Mouse (Mus musculus): ENCODE measurements around the gene Phrf1. TPM values are rescaled to one million over a fixed set of nuclear protein-coding genes. Genes with fewer than 3 reads are reported as not detected.
"Not testable (repeated sequence)": the region's sequence is repeated elsewhere in the genome, so short reads cannot be mapped to it uniquely, and the experiment has no call there.

The Phrf1 gene
- polyA plus RNA-seq, 1 experiment from 2014 or later: 67.4 TPM

DNA sequence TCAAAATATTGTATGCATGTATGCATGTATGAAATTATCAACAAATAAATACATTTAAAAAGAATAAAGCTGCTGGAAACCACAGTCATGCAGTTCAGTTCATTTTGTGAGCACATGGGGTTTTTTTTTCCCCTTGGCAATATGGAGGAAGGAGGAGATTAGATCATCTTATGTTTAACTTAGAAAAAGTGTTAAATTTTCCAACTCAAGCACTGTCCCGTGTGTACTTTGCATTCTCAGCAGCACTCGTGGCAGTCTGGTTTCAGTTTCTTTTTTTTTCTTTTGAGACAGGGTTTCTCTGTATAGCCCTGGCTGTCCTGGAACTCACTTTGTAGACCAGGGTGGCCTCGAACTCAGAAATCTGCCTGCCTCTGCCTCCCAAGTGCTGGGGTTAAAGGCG is 21.9 kb downstream of the Phrf1 start:
- not testable (repeated sequence) for DNase-seq (ENCODE audit: low spot score)

DNA sequence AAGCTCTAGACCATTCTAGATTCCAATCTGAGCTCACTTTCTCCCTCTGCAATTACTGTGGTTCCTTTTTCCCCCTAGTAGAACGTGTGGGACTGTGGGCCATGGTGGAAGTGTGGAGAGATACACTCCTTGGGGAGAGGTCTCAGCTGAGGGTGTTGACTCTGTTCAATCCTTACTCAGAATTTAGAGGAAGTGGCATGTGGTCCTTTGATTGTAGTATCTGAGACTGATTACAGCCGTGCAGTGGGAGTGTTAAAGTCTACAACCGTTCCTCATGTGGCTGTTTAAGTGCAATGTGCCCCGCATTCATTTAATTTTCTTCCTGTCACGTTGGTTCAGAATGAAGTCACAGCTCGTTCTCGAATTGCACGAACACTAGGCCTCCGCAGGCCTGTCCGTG is 27.6 kb downstream of the Phrf1 start:
- DNase-seq (ENCODE audit: low spot score): no peak

DNA sequence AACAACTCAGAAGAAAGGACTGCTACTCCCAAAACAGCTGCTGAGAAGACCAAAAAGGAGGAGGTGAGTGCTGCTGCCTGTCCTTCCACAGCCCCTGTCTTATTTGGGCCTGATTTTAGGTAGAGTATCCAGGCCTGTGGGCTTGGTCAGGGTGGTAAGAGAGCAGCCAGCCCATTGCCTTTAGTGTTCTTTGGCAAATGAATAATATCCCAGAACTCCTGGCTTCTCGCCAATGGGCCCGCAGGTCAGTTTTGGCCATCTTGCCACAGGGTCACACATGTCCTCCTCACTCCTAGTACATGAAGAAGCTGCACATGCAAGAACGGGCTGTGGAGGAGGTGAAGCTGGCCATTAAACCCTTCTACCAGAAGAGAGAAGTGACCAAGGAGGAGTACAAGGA is 32.9 kb downstream of the Phrf1 start:
- no peak for DNase-seq (ENCODE audit: low spot score)

DNA sequence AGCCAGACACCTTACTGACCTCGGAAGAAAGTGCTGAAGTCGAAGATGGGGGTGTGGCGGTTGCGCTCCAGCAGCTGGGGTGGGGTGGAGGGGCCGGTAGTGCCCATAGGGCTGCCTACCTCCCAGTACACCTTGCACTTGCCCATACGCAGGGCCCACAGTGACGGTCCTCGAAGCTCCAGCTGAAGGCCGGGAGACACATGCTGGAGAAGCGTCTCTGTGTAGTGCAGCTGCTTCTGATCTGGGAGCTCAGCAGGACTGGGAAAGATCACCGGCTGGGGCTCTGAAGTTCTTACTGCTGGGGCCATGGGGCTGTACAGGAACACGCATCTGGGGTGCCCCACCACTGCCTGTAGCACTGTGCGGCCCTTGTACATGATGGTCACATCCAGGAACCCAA is 35.1 kb downstream of the Phrf1 start:
- DNase-seq (ENCODE audit: low spot score): no peak

DNA sequence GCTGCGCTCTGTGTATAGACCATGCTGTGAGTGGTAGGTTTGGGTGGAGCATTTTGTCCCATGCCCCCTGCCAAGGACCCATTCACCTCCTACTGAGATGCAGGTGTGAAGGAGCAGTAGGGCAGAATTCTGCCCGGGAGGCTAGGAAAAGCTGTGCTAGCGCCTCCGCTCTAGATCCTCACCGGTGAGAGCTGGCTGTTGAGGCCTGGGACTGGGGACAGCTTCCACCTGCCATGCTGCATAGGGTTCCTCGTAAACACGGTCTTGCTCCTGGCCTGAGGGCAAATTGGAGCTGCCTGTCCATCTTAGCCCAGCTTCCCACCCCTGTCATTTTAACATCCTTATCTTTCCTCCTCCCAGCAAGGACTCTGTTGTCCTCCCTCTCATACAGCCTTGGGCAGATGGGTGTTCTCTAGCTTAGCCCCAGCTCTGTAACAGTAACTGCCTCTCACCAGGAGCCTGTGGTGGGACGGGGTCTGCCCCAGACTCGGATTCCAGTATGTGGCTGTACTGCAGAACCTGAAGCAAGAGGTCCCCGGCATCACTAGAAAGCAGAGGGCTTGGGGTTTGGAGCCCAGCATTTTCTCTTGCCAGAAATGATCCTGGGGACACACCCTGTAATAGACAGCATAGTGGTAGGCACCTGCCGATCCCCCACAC is 35.6 kb downstream of the Phrf1 start:
- no peak for DNase-seq (ENCODE audit: low spot score)

DNA sequence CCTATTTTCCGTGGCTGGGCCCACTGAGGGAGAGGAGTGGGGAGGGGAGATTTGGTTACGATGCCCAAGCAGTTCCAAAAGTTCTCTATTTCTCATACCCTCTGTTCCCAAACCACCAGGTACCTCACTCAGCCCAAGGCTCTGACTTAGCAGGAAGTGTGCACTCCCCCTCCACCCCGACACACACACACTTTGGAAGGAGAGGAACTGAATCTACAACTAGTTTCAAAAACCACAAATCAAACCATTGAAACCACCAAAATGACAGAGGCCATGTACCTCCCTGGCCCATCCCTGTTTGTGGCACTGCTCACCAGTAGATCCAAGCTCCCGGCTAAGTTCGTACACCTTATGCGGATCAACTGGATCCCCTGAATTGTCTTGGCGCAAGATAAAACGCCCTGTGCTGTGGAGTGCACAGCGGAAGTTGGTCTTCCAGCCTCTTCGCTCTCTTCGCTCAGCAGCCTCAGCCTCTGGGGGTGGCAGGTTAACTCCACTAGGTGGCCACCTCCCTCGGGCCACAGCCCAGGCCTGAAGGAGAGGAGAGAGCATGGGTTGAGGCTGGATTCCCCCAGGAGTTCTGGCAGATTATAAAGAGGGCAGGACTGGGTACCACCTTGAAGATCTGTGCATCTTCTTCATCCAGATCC is 36.3 kb downstream of the Phrf1 start:
- DNase-seq (ENCODE audit: low spot score): peak; percentile 74

DNA sequence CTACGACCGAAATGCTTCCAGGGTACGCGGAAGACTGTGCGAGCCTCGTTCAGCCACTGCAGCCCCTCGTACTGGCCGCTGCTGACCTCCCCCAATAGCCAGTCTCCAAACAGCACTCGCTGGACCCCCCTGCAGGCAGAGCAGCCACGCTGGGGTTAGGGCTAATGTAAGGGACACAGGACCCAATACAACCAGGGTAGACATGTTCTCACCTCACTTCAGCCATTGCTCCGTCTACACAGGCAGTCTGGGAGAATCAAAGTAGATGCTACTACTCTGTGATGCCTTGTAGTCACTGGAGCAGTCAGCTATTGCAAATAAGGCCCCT is 36.8 kb downstream of the Phrf1 start:
- DNase-seq (ENCODE audit: low spot score): peak; percentile 25

DNA sequence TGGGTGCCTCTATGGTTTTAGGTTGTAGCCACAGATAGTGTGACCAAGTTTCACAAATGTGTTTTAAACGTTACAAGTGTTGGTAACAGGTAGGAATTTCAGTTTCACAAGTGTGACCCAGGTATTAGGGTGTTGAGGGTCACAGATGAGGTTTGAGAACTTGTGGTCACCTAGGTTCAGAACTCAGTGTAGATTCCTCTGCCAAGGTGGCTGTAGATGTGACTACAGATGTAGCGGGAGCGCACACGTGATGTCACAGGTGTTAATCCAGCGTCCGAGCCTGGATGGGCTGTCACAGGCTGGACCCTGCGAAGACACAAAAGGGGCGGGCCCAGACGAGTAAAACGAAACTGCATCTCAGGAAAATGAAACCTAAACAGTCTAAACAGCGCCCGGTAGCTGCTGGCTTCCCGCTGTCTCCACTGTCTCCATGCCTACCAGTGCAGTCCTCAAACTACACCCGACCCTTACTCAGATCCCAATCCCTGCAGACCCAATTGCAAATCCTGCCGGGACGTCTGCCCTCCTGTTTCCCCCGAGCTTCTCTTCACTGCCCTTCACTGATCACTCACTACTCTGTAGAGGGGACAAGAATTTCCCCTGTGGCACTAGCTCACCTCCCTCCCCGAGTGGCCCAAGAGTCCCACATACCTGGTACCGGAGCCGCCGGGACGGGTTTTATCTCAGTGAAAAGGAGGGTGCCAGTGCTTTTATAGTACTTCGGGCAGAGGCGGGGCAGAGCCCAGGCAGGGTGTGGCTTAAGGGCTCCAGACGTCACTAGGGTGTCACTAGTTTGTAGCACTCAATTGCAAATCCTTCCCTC is 37.4 kb downstream of the Phrf1 start, which contains the start of gene Irf7:
TSS of gene Irf7 (minus strand) at position 743 of the 823 bp plus-strand sequence.
- peak; percentile 78 for DNase-seq (ENCODE audit: low spot score)

DNA sequence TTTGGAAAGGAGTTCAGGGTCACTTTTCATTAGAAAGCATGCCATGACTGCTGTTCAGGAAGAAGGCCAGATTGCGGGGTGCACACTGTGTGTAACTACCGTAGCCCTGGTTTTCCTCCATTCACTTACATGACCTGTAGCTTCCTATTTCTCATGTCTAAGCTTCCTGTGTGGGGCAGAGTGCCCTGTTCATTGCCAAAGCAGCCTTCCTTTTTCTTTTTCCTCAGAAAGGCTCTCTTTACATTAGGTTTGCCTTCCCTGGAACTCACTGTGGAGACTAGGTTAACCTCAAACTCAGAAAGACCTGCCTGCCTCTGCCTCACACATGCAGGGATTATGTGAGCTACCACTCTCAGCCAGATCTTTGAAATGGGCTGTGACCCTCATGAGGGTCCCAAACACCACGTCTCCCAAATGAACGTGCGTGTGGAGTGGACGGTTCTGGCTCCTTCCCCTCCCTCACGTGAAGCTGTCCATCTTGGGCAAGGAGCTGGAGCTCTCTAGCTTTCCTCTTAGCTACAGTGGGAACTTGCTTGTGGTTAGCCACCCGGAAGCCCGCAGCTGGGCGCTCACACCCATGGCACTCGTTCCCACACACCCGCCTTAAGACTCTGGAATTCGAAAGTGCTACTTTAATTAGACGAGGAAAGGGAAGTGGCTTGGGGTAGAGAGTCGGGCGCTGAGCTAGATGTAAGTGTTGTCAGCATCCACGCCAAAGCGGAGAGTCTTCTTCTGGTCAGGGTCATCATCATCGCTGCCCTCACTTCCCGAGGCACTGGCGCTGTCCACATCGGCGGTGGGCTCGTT is 40.1 kb downstream of the Phrf1 start:
- DNase-seq (ENCODE audit: low spot score): peak; percentile 24

DNA sequence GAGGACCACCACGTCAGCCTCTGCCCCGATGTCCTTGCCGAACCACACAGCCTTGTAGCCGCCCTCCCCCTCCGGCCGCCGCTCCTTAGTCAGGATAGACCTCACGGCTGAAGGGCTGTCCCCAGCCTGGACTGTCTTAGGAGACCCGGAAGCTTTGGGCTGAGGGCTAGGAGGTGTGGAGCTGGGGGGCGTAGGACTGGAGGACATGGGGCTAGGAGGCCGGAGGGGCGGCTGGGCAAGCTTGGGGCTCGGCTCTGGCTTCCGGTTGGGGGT is 40.6 kb downstream of the Phrf1 start:
- no peak for DNase-seq (ENCODE audit: low spot score)

DNA sequence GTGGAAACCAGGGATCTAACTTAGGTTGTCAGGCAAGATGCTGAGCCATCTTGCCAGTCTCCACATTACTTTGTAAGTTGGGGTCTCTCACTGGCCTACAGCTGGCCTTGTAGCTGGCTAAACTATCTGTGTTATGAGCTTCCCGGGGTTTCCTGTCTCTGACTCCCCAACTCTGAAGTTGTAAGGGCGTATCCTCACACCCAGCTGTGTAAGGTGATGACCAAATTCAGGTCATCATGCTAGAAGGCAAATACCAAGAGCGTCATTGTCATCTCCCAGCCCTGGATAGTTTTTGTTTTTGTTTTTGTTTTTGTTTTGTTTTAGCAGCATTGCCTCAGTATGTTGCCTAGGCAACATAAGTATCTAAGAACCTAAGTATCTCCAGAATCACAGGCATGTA is 42.0 kb downstream of the Phrf1 start:
- DNase-seq (ENCODE audit: low spot score): no peak

DNA sequence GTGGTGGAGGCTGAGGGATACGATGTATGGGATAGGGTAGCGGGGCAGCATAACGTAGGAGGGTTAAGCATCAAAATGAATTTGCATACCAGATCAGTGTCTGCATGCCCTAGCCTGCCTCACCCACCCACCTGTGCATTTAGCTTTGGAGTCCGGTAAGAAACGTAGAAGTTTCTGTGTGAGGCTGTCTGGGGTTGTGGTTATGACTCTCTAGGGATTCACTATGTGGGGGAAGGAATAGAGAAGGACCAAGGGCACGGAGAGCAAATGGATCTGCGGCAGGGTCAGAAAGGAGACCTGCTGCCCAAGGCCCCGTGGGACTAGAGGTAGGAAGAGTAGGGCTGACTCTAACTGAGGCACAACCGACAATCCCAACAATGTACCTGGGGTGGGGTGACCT is 46.8 kb downstream of the Phrf1 start:
- DNase-seq (ENCODE audit: low spot score): no peak

DNA sequence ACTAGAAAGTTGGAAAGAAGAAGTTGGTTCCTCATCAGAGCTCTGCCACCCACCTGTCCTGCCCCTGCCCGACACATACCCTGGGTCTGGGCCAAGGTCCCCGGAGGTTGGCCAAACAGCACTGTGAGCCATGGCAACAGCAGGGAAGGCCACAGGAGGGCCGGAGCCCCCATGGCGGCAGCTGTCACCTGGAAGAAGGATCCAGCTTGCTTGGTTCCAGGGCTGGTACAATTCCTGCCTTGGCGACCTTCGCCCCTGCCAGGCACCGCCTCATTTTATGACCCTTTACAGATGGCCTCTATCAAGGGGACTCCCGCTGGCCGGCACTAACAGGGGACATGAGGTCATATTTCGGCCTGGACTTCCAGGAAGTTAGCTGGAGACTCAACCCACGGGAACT is 48.0 kb downstream of the Phrf1 start, which contains the start of gene Cdhr5:
TSS of gene Cdhr5 (minus strand) at position 241 of the 400 bp plus-strand sequence.
- DNase-seq (ENCODE audit: low spot score): no peak

DNA sequence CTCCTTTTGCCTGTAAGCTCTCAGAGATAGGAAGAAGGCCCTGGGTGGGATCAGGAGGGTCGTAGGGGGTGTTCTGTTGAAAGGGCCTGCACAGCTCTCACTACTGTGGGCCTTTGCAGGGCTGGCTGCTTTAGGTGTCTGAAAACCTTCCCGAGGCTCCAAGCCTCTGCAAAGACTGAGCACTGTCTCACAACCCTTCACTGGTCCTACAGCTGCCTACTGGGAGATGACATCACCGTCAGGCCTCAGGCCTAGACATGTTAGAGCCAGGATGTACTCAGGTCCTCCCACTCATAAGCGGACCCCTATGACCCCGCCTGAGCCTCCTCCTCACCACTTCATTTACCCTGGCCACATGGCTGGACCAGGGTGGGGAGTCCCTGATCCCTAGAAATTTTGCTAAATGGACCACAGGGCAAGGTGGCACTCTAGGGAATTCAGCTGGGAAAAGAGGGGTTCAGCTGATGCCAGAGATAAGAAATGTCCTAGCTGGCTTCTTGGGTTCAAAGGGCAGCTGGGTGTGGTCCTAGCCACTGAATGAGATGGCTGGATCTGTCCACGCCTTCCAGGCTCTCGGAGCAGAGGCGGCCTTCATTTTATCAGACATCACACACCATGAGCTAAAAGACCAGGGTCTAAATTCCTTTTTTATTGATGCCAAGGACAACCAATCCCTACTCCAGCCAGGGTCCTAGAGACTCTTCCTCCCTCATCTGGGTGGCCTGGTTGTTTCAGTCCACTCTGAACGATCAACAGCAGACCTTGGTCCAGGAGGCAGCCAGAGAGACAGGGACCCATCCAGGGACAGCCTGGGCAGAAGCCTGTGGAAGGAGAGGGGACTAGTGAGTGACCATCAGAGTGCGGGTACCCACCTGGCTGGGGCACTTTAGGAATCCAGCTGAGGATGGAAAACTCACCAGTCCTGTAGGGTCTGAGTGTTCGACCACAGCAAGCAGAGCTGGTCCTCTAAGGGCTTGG is 49.4 kb downstream of the Phrf1 start:
- DNase-seq (ENCODE audit: low spot score): no peak

DNA sequence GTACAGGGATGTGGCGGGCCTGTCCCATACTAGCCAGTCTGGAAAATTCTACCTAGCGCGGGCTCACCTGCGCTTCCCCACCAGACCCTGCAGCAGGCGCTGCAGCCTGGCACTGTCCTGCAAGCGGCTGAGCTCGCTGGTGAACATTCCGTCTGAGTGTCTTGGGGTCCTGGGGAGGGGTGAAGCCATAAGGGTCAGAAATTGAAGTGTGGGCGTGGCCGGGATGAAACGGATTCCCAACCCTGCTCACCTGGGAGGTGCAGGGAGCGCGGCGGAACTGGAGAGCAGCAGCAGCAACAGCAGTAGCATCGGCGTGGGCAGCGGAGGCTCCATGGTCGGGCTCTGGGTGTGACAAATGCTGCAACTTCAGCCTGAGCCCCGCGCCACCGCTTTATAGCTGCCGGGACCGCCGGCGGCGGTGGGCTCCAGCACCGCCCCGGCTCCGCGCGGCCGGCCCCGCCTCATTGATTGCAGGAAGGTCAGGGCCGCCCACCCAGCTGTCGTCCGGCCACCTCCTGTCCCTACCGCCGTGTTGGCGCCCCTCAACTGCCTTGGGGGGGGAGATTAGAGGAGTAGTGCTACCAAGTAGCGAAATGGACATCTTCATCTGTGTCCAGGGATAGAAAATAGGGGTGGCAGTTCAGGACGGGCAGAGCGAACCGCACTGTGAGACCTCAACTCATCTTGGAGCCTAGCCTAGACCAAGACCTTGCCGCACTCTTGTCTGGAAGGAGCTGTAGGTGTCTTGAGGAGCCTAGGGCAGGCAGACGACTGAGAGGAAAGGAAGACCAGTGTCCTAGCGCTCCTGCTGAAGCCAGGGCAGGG is 50.4 kb downstream of the Phrf1 start, which contains the start of gene Sct:
TSS of gene Sct (minus strand) at position 368 of the 825 bp plus-strand sequence.
- no peak for DNase-seq (ENCODE audit: low spot score)

DNA sequence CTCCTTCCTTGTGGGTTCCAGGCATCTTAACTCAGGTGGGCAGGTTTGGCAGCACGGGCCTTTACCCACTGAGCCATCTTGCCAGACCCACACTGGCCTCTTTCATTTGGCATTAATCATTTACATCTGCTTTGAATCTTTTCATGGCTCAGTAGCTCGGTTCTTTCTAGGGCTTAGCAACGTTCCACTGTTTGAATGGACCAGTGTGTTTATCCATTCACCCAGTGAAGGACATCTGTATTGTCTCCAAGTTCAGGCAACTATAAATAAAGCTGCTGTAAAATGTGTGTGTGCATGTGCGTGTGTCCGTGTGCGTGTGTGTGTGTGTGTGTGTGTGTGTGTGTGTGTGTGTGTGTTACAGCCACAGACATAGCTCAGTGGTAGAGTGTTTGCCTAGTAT is 52.9 kb downstream of the Phrf1 start:
- DNase-seq (ENCODE audit: low spot score): no peak

DNA sequence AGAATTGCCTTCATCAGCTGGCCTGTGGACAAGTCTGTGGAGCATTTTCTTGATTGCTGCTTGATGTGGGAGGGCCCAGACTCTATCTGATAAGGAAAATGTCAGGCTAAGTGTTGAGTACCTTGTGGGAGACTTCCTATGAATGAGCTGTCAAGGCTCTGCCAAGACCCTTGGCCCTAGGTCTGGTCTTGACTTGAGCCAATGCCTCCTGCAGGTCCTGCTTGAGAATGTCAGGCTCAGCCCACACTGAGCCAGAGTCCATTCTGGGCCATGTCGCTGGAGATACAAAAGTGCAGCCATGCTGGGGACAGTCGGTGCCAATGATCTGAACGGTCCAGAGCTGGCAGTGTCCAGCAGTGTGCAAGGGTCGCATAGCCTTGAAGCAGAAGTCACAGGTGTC is 54.2 kb downstream of the Phrf1 start:
- no peak for DNase-seq (ENCODE audit: low spot score)

DNA sequence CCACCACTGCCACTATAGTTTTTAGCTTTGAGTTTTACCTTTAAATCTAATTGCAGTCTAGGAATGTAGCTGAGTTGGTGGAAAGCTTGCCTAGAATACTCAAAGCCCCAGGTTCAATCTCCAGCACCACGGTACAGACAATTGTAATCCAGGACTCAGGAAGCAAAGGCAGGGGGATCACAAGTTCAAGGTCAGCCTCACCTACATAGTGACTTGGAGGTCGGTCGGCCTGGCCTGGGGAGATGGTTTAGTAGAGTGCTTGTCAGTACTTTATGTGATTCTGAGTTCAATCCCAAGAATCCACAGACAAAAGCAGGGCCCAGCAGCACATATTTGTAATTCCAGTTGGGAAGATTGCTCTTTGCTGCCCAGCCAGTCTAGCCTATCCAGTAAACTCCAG is 59.5 kb downstream of the Phrf1 start:
- DNase-seq (ENCODE audit: low spot score): no peak

DNA sequence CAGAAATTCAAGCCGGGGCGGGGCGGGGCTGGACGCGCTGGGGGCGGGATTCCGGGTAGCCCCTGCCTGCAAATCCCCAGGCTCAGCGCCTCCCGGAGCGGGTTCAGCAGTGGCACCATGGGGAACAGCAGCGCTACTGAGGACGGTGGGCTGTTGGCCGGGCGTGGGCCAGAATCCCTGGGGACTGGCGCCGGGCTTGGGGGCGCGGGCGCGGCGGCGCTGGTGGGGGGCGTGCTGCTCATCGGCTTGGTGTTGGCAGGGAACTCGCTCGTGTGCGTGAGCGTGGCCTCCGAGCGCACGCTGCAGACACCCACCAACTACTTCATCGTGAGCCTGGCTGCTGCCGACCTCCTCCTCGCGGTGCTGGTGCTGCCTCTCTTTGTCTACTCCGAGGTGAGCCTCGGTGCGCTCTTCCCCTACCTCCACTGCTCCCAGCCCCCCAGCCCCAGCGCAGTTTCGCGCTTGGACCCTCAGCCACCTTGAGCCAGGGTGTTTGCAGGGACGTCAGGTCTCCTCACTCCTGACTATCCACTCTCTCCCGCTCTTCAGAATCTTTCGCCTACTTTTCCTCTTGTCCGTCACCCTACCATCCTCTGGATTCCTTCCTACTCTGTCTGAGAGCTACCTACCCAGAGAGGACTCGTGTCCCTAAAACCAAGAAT is 63.5 kb downstream of the Phrf1 start, which contains the start of gene Drd4:
TSS of gene Drd4 (plus strand) at position 86 of the 662 bp plus-strand sequence.
- no peak for DNase-seq (ENCODE audit: low spot score)

Measured in thymus, postnatal 0 days (tissue).